Mouse (Mus musculus) heart, adult 2 months (tissue): ENCODE measurements at regions not wholly inside any gene's neighbourhood (a gene's known extent, or its start where the extent isn't known, plus 50 kb on each side); places are given as distances from the start of the nearest gene placed in this dataset.

Experiments used
- DNase-seq, 2 experiments: peaks; one replicate each; pipeline ENCODE4 v3.0.0; 2021
- H3K27ac ChIP-seq: fragments of 200-600 bp; 2 replicates; pipeline ENCODE4 v1.8.1; 2022
- H3K27me3 ChIP-seq: fragments of 200-500 bp; 2 replicates; pipeline ENCODE4 v1.6.1; 2012; ENCODE audit warnings: mild to moderate bottlenecking, low read length, inconsistent platforms, mixed read lengths; ENCODE audit not compliant: control insufficient read depth, insufficient read depth
- H3K36me3 ChIP-seq: fragments of 200-500 bp; 2 replicates; pipeline ENCODE4 v1.6.1; 2012; ENCODE audit warnings: low read length, inconsistent platforms; ENCODE audit not compliant: control insufficient read depth, insufficient read depth
- H3K4me1 ChIP-seq: fragments of 200-500 bp; 2 replicates; pipeline ENCODE4 v1.6.1; 2011; ENCODE audit warnings: low read length; ENCODE audit not compliant: control insufficient read depth, insufficient read depth
- H3K4me3 ChIP-seq: fragments of 200-600 bp; 2 replicates; pipeline ENCODE4 v1.8.1; 2022
- H3K79me2 ChIP-seq: fragments of 200-500 bp; replicated peaks from 2 replicates; pipeline ENCODE4 v1.6.1; 2012; ENCODE audit warnings: mild to moderate bottlenecking, inconsistent platforms, low read length, moderate library complexity, mixed read lengths; ENCODE audit not compliant: control insufficient read depth, insufficient read depth
- H3K9ac ChIP-seq: fragments of 200-500 bp; 2 replicates; pipeline ENCODE4 v1.6.1; 2012; ENCODE audit warnings: low read depth, mild to moderate bottlenecking, control low read depth, inconsistent platforms, low read length, mixed read lengths
- CTCF ChIP-seq: fragments of 200-600 bp; IDR thresholded peaks from 2 replicates; pipeline ENCODE4 v1.8.1; 2022; ENCODE audit warnings: antibody characterized with exemption, mild to moderate bottlenecking, moderate library complexity
- EP300 ChIP-seq: fragments of 200-500 bp; IDR thresholded peaks from 2 replicates; pipeline ENCODE4 v1.6.1; 2011; ENCODE audit warnings: low read depth, low read length, control low read depth; ENCODE audit not compliant: insufficient read depth
- POLR2A ChIP-seq: fragments of 200-500 bp; IDR thresholded peaks from 2 replicates; pipeline ENCODE4 v1.6.1; 2011; ENCODE audit warnings: mild to moderate bottlenecking, low read depth, low read length, control low read depth; ENCODE audit not compliant: insufficient read depth
- WGBS: fragments of 180-500 bp; shearing (Covaris S2); methylation state at CpG from one replicate; pipeline ENCODE4 v1.1.7; 2018; 5-methylcytosine and 5-hydroxymethylcytosine counted together
- intact Hi-C: fragments of 180-260 bp; cut with DNase I; formaldehyde crosslinking; loops from one replicate; pipeline ENCODE4 v1.15.1; 2025

GRCm38 (mm10) chr16:76453457-76454200 is 80.0 kb upstream of the Nrip1 start:
- H3K4me3 ChIP-seq, result no peak overlapping the region
- no peak overlapping the region for H3K27ac ChIP-seq
- H3K79me2 ChIP-seq, result no peaks in the 10 kb centered on the region
- H3K27me3 ChIP-seq, result no peaks in the 10 kb centered on the region
- H3K4me1 ChIP-seq, result no peaks in the 10 kb centered on the region
- no peak overlapping the region for H3K9ac ChIP-seq
- intact Hi-C loops, result no loop called here
- DNase-seq, result peak; percentile 34
- H3K36me3 ChIP-seq, result no peaks in the 10 kb centered on the region
- TF ChIP-seq POLR2A, result no peak
- WGBS, result 64% methylated on average over 11 of the region's 11 CpGs

- H3K79me2 ChIP-seq, result no peaks in the 10 kb centered on the region
- no peak overlapping the region for H3K4me3 ChIP-seq
- H3K4me1 ChIP-seq, result no peaks in the 10 kb centered on the region
- TF ChIP-seq EP300 (no peak), CTCF (no peak), POLR2A (no peak)
- no peaks in the 10 kb centered on the region for H3K36me3 ChIP-seq
- no peak overlapping the region for H3K27ac ChIP-seq
- 27% methylated on average over 3 of the region's 3 CpGs for WGBS
- intact Hi-C loops, result no loop called here
- H3K27me3 ChIP-seq, result no peaks in the 10 kb centered on the region
- H3K9ac ChIP-seq, result no peak overlapping the region
- DNase-seq, result no peak
Observed at GRCm38 (mm10) chr16:76448773-76449172, 75.1 kb upstream of the Nrip1 start.

DNA sequence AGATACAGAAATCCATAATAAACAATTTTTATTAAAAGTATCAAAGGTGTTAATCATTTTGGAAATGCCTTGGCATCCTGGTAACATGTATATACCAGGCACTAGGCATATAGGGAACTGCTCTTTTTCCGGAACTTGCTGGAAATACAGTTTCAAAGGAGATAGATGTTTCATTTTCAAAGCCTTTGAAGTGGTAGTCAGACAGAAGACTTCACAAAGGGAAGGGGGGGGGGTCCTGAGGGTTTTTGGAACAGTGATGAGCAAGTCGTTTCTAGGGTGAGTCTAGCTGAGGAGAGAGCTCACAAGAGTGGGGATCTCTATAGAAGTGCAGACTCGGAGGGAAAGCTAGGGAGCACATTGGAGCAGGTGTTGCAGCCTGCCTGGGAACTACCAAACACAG is 73.4 kb upstream of the Nrip1 start:
- H3K36me3 ChIP-seq, result no peaks in the 10 kb centered on the region
- H3K79me2 ChIP-seq, result no peaks in the 10 kb centered on the region
- H3K4me1 ChIP-seq, result no peaks in the 10 kb centered on the region
- DNase-seq, result no peak
- no peaks in the 10 kb centered on the region for H3K27me3 ChIP-seq
- H3K4me3 ChIP-seq, result no peak overlapping the region
- no peak for TF ChIP-seq EP300
- no peak for TF ChIP-seq POLR2A
- no peak for TF ChIP-seq CTCF
- H3K9ac ChIP-seq, result no peak overlapping the region
- 80% methylated on average over 3 of the region's 3 CpGs for WGBS
- intact Hi-C loops, result no loop called here
- H3K27ac ChIP-seq, result no peak overlapping the region

DNA sequence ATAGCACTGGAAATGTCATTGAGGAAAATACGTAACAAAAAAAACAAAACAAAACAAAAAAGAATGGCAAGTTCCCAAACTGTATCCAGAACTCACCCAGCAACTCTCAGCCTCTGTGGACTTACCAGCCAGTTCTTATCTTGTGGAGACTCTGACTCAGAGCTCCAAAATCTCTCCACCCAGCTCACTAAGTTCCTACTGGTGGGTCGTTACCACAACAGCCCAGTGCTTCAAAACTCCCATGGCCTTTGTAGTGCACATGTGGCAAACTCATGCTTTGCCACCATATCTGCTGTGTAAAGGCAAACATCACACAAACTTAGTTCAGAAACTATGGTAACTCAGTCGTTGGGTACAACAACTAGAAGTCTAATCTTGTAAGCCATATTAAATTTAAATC is 71.0 kb upstream of the Nrip1 start:
- intact Hi-C loops, result loop anchor here (5.0 kb wide), 1 partner anchor 93 kb away; no protein-coding TSS in a partner anchor
- no peaks in the 10 kb centered on the region for H3K36me3 ChIP-seq

DNA sequence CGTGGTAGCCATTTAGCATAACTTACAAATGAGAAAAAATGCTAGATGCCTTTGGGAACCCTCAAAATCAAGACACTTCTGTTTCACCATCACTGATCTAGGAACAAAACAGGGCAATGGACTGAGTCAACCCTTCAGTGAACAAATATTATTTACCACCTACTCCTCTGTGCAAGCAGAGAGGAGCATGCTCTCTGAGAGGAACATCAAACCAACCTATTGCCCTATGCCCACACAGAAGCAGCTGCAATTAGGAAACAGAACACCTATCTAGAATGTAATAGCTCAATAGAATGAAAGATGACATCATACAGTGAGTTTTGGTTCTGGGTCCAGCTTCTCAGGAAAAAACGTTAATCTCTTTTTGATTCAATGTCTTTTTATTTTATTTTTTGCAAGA is 69.0 kb upstream of the Nrip1 start:
- H3K27me3 ChIP-seq, result no peaks in the 10 kb centered on the region
- DNase-seq, result no peak
- H3K4me3 ChIP-seq, result no peak overlapping the region
- no peaks in the 10 kb centered on the region; the same call in 1 of the 2 replicates for H3K4me1 ChIP-seq
- H3K9ac ChIP-seq, result no peak overlapping the region
- 85% methylated on average over 2 of the region's 2 CpGs for WGBS
- H3K79me2 ChIP-seq, result no peaks in the 10 kb centered on the region
- no peaks in the 10 kb centered on the region for H3K36me3 ChIP-seq
- no peak overlapping the region for H3K27ac ChIP-seq
- intact Hi-C loops, result loop anchor here (5.0 kb wide), 1 partner anchor 95 kb away; no protein-coding TSS in a partner anchor
- TF ChIP-seq CTCF, result no peak
- no peak for TF ChIP-seq EP300
- no peak for TF ChIP-seq POLR2A

More for the DNA sequence above, 71.0 kb upstream of the Nrip1 start:
- DNase-seq, result peak in 1 of 2 experiments; percentile 18
- no peak for TF ChIP-seq POLR2A
- TF ChIP-seq CTCF, result 0 out of 2 replicates have a peak, but pooled peaks have one; percentile 4
- Histone ChIP-seq H3K9ac (no peak overlapping the region), H3K27ac (no peak overlapping the region), H3K4me3 (no peak overlapping the region), H3K79me2 (no peaks in the 10 kb centered on the region), H3K4me1 (no peaks in the 10 kb centered on the region; the same call in 1 of the 2 replicates), H3K27me3 (no peaks in the 10 kb centered on the region)
- 32% methylated on average over 3 of the region's 3 CpGs for WGBS

- Histone ChIP-seq H3K27ac (no peak overlapping the region), H3K9ac (no peak overlapping the region), H3K27me3 (no peaks in the 10 kb centered on the region), H3K79me2 (no peaks in the 10 kb centered on the region), H3K36me3 (no peaks in the 10 kb centered on the region), H3K4me3 (no peak overlapping the region), H3K4me1 (no peaks in the 10 kb centered on the region; the same call in 1 of the 2 replicates)
- intact Hi-C loops, result loop anchor here (5.0 kb wide), 1 partner anchor 95 kb away; no protein-coding TSS in a partner anchor
- TF ChIP-seq POLR2A (no peak), CTCF (no peak), EP300 (no peak)
- DNase-seq, result no peak
- 47% methylated on average over 4 of the region's 5 CpGs for WGBS
Observed at GRCm38 (mm10) chr16:76441803-76442448, 68.3 kb upstream of the Nrip1 start.
